Mouse (Mus musculus): Measurements from ENCODE around the gene Olfr222.

GRCm38 (mm10) chr11:59530221-59530620, 45.8 kb downstream of the Olfr222 start:
- TF ChIP-seq HCFC1 (IDR thresholded peaks at IDR 0.05; ENCODE audit: low read depth, low read length) (no peak), EP300 (IDR thresholded peaks at IDR 0.05; ENCODE audit: low read depth in 1 of 2, low read length in 2 of 2) (no peak), CTCF (IDR thresholded peaks at IDR 0.05 in 2 of 3, conservative IDR thresholded peaks at IDR 0.05 in 1 of 3; ENCODE audit: control insufficient read depth in 1 of 3, insufficient read depth in 1 of 3, low read depth in 2 of 3, low read length in 3 of 3, poor library complexity in 1 of 3, severe bottlenecking in 1 of 3) (no peak), POLR2A (IDR thresholded peaks at IDR 0.05; ENCODE audit: control insufficient read depth in 1 of 2, insufficient read depth in 1 of 2, low read depth in 1 of 2, low read length in 2 of 2, poor library complexity in 1 of 2) (no peak), POLR2AphosphoS5 (IDR thresholded peaks at IDR 0.05; ENCODE audit: borderline replicate concordance, low read depth, low read length) (no peak), MAFK (IDR thresholded peaks at IDR 0.05; ENCODE audit: borderline replicate concordance, low read depth, low read length) (no peak)

Measured in MEL (cell line).